Mouse (Mus musculus) forebrain, postnatal 0 days (tissue): ENCODE measurements at regions not wholly inside any gene's neighbourhood (a gene's known extent, or its start where the extent isn't known, plus 50 kb on each side); places are given as distances from the start of the nearest gene placed in this dataset.

Experiments
- ATAC-seq: fragments of 200-750 bp; cut with Nextera tagmentation; 2 replicates; pipeline ENCODE4 v1.8.0; 2017; ENCODE audit warnings: mild to moderate bottlenecking, moderate library complexity
- DNase-seq: peaks from one replicate; pipeline ENCODE4 v3.0.0-alpha.2; 2015
- H3K27ac ChIP-seq: fragments of 300-500 bp; sonication (generic); 2 replicates; pipeline ENCODE4 v1.5.1; 2014; ENCODE audit warnings: low read depth, mild to moderate bottlenecking, antibody characterized with exemption, low read length, moderate library complexity, mixed read lengths
- H3K27me3 ChIP-seq: fragments of 300-500 bp; sonication (generic); 2 replicates; pipeline ENCODE4 v1.6.1; 2014; ENCODE audit warnings: mild to moderate bottlenecking, low read length, mixed read lengths; ENCODE audit not compliant: insufficient read depth
- H3K36me3 ChIP-seq: fragments of 300-500 bp; sonication (generic); 2 replicates; pipeline ENCODE4 v1.6.1; 2014; ENCODE audit warnings: mild to moderate bottlenecking, moderate library complexity; ENCODE audit not compliant: insufficient read depth
- H3K4me1 ChIP-seq: fragments of 300-500 bp; sonication (generic); 2 replicates; pipeline ENCODE4 v1.6.1; 2014; ENCODE audit warnings: antibody characterized with exemption; ENCODE audit not compliant: insufficient read depth
- H3K4me2 ChIP-seq: fragments of 300-500 bp; sonication (generic); 2 replicates; pipeline ENCODE4 v1.6.1; 2014; ENCODE audit warnings: low read depth, mild to moderate bottlenecking, moderate library complexity
- H3K4me3 ChIP-seq: fragments of 300-500 bp; sonication (generic); 2 replicates; pipeline ENCODE4 v1.5.1; 2014; ENCODE audit warnings: low read depth, low read length, mixed read lengths
- H3K9ac ChIP-seq: fragments of 300-500 bp; sonication (generic); 2 replicates; pipeline ENCODE4 v1.6.1; 2014; ENCODE audit warnings: mild to moderate bottlenecking
- H3K9me3 ChIP-seq: fragments of 300-500 bp; sonication (generic); 2 replicates; pipeline ENCODE4 v1.6.1; 2016; ENCODE audit warnings: low read length
- CTCF ChIP-seq: sonication (generic); IDR thresholded peaks from 2 replicates; pipeline ENCODE4 v1.5.1; 2016; ENCODE audit warnings: antibody characterized with exemption, control low read depth, low read depth
- WGBS: fragments of 180-500 bp; shearing (Covaris S2); extraction: QIAGEN DNeasy Blood & Tissue Kit; methylation state at CpG from one replicate; pipeline ENCODE4 v1.1.7; 2014; 5-methylcytosine and 5-hydroxymethylcytosine counted together

DNA sequence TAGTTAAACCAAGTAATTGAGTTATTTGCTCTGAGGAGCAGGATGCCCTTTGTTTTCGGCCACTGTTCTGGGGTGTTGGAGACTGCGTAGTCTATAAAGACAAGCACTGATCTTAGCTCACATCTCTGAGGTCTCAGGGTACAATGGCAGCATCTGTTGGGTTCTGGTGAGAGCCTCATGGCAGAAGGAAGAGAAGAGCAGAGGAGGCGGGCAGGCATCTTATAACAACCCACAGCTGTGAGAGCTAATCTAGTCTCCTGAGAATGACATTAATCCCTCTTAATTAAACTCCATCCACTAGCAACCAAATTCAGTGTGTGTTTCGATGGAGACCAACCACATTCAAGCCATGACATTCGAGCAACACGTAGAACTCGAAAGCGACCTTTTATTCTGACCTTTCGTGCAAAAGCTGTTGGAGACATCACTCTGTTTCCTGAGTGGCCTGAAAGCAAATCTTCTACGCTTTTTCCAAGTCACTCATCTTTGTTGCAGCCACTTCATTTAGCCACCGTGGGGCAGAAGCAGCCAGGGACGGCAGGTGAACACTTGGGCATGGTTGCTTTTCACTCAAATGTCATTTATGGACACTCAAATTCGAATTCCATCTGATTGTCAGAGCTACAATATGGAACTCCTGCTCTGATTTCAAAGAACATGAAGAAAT, 72.7 kb upstream of the Parp11 start:
- no peaks in the 10 kb centered on the region for H3K36me3 ChIP-seq
- H3K27ac ChIP-seq = no peak overlapping the region
- no peak for ATAC-seq
- peak; percentile 45 for TF ChIP-seq CTCF
- DNase-seq = no peak
- H3K27me3 ChIP-seq = no peaks in the 10 kb centered on the region
- H3K4me3 ChIP-seq = no peak overlapping the region
- H3K9me3 ChIP-seq = no peaks in the 10 kb centered on the region
- H3K4me1 ChIP-seq = peaks cover 4% of the 10 kb centered on the region; the same call in 1 of the 2 replicates
- no peak overlapping the region for H3K4me2 ChIP-seq
- WGBS = 58% methylated on average over 13 of the region's 13 CpGs
- H3K9ac ChIP-seq = no peak overlapping the region

DNA sequence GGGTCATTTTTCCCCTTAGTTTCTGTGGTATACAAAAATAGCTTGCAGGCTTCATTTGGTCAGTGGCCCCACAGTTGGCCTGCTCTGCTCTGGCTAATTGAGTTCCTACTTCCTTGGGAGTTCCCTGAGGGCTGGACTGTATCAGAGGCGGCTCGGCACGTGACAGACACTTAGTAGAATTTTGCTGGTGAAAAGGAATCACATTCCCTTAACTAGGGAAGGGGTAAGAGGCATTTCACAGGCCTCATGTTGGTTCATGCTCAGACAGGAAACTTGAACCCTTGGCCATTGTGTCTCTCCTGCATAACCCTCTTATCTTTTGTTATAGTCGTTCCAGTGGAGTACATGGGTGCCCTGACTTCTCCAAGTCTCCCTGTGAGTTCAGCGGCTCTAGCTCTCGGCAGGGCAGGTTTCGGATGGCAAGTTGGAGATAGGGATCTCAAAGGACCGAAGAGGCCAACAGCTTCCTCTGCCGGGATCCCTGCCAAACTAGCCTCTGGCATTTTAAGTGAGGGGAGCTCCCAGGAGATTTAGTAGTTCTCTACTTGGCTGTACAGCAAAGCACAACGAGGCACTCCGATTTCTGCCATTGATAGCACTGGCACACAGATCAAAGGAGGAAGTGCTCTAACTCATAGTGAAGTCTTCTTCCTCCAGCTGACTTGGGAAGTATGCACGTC, 72.0 kb upstream of the Parp11 start:
- Histone ChIP-seq H3K27me3 (no peaks in the 10 kb centered on the region), H3K9ac (no peak overlapping the region), H3K4me3 (no peak overlapping the region), H3K4me2 (no peak overlapping the region), H3K36me3 (no peaks in the 10 kb centered on the region), H3K9me3 (no peaks in the 10 kb centered on the region), H3K4me1 (peaks cover 4% of the 10 kb centered on the region; the same call in 1 of the 2 replicates), H3K27ac (no peak overlapping the region)
- no peak for TF ChIP-seq CTCF
- DNase-seq (no peak), ATAC-seq (no peak)
- WGBS = 62% methylated on average over 12 of the region's 12 CpGs

DNA sequence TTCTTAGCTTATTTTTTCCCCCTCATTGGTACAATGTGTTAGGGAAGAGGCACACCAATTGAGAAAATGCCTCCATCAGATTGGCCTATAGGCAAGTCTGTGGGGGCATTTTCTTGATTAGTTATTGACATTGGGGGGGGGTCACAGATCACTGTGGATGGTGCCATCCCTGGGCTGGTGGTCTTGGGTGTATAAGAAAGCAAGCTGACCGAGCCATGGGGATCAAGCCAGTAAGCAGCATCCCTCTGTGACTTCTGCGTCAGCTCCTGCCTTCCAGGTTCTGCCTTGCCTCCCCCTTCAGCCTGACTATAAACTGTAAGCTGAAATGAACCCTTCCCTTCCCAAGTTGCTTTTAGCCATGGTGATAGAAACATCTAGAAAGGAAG, 71.5 kb upstream of the Parp11 start:
- no peak overlapping the region for H3K4me2 ChIP-seq
- WGBS = 80% methylated on average over 2 of the region's 2 CpGs
- H3K27me3 ChIP-seq = no peaks in the 10 kb centered on the region
- H3K9ac ChIP-seq = no peak overlapping the region
- no peaks in the 10 kb centered on the region for H3K36me3 ChIP-seq
- peaks cover 4% of the 10 kb centered on the region; the same call in 1 of the 2 replicates for H3K4me1 ChIP-seq
- no peak overlapping the region for H3K27ac ChIP-seq
- DNase-seq (no peak), ATAC-seq (no peak)
- no peaks in the 10 kb centered on the region for H3K9me3 ChIP-seq
- TF ChIP-seq CTCF = no peak
- H3K4me3 ChIP-seq = no peak overlapping the region

DNA sequence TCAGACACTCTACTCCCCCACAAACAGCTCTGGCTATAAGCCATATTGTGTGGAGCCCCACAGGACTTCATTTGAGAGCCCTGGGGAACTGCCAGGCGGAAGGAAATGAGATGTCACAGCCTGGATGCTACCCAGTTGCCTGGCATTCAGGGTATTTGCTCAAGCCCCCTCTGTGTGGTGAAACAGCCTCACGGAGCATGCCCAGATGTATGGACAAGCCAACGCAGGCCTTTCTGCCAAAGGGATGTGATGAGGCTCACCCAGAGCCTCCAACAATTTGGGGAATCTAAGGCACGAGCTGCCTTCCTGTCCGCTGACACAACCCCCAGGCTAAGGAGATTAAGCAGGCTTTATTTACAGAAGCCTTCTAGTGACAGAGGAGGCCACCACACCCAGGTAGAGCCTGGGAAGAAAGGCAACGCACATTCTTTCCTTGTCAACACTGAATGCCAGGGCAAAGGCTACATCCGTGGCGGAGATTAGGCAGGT, 70.9 kb upstream of the Parp11 start:
- WGBS = 46% methylated on average over 8 of the region's 8 CpGs

DNA sequence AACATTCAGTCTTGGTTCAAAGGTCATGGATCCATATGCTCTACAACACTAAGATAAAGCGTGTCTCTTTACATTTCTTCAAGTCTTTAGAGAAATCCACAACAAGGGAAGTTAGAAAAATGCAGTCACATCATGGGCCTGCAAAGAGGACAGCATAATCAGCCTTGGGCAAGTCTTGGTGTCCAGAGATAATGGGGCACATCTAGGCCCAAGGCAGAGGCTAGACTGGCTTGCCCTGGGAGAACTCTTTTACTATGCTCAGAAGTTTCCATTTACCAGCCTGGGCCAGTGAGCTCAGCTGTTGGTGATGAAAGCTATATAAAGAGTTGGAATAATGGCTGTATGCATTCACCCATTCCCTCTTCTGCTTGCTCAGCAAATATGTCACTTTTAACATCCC, 67.9 kb upstream of the Parp11 start:
- Histone ChIP-seq H3K9me3 (no peaks in the 10 kb centered on the region), H3K36me3 (no peaks in the 10 kb centered on the region), H3K27ac (no peak overlapping the region), H3K4me1 (peaks cover 4% of the 10 kb centered on the region; the same call in 1 of the 2 replicates), H3K4me3 (no peak overlapping the region), H3K27me3 (no peaks in the 10 kb centered on the region), H3K9ac (no peak overlapping the region), H3K4me2 (no peak overlapping the region)
- no peak for TF ChIP-seq CTCF
- ATAC-seq = no peak
- WGBS = 91% methylated on average over 1 of the region's 1 CpGs
- DNase-seq = no peak

More for the DNA sequence above, 70.9 kb upstream of the Parp11 start:
- Histone ChIP-seq H3K27ac (no peak overlapping the region), H3K36me3 (no peaks in the 10 kb centered on the region), H3K9me3 (no peaks in the 10 kb centered on the region), H3K4me3 (no peak overlapping the region), H3K27me3 (no peaks in the 10 kb centered on the region), H3K9ac (no peak overlapping the region), H3K4me1 (peaks cover 4% of the 10 kb centered on the region; the same call in 1 of the 2 replicates), H3K4me2 (no peak overlapping the region)
- TF ChIP-seq CTCF = no peak
- no peak for ATAC-seq
- peak; percentile 39 for DNase-seq

DNA sequence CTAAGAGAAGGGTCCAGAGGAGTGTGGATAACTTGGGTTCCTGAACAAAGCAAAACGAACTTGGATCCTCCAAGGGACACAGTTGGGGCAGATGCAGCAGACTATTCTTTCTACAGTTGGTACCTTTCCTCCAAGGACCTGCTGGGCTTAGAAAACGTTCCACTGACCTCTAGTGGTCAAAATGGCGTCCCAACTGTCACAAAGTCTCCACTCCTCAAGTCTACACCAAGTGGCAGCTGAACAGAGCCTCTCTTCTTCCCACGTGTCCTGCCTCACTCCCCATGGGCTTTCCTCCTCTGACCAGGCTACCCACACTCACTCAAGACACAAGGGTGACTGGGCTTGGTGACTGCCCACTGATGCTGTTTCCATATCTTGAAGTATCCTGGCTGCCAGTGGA, 67.1 kb upstream of the Parp11 start:
- Histone ChIP-seq H3K27ac (no peak overlapping the region), H3K4me3 (no peak overlapping the region), H3K4me2 (no peak overlapping the region), H3K9ac (no peak overlapping the region), H3K36me3 (no peaks in the 10 kb centered on the region), H3K27me3 (no peaks in the 10 kb centered on the region), H3K9me3 (no peaks in the 10 kb centered on the region), H3K4me1 (peaks cover 4% of the 10 kb centered on the region; the same call in 1 of the 2 replicates)
- DNase-seq (peak; percentile 25), ATAC-seq (no peak)
- WGBS = 14% methylated on average over 4 of the region's 4 CpGs
- TF ChIP-seq CTCF = peak; percentile 56
